In genomic region chr17:28180331-28180730, GRCm38 (mm10) we compare ENCODE assay signal across 12 mouse cellular contexts. TPM values are rescaled to one million over a fixed set of nuclear protein-coding genes. Genes with fewer than 3 reads are reported as not detected.
A peak's percentile ranks its signal among the peaks of the same experiment; 100 is the strongest.
DNase-seq lines count a peak whose midpoint lies in the region; ATAC-seq lines count a peak whose summit lies in the region.
"Had no signal": no experiment of that assay in that cellular context is flagged by ENCODE, and none has a peak within 500 bp of the region (broad histone marks: within the 10 kb centered on the region; RNA-seq: fewer than 3 reads in every experiment).

No protein-coding gene starts in this region.

- DNase-seq in kidney, postnatal 10 days, result peak; percentile 44
- no peak for DNase-seq in kidney, adult 18-20 months
- peak; percentile 50 for DNase-seq in Muller cell, postnatal 12 days (ENCODE audit: inconsistent ontology term)
- peak; percentile 94 for DNase-seq in heart, adult 11 months
- peak; percentile 74 for DNase-seq in heart, postnatal 4 days
- DNase-seq in adrenal gland, postnatal 10 days, result no peak
- DNase-seq in thymus, postnatal 0 days (ENCODE audit: low spot score), result no peak
- DNase-seq: adrenal gland, postnatal 25 days; cerebellum, postnatal 36 days; liver, embryonic 13.5 days; right cerebral cortex, postnatal 4 days had no signal

- ATAC-seq in megakaryocyte progenitor cell, adult 5-6 weeks (replicated peaks; ENCODE audit: poor library complexity), result no peak

RNA-seq across cellular contexts. Expression of gene Zfp523, which starts 3.4 kb away (rescaled TPM):
- 10 to 100 TPM; 29.2 to 32.8 TPM for total RNA-seq in heart, postnatal 4 days (2021)
- 10 to 100 TPM; 31.3 to 39.3 TPM for total RNA-seq in adrenal gland, postnatal 10 days (2021)
- total RNA-seq in megakaryocyte progenitor cell, adult 5-6 weeks (2015), result 11.8 and 13.1 TPM in 2 replicates
- total RNA-seq in megakaryocyte progenitor cell, adult 5-6 weeks (2017), result 13.5 and 18.5 TPM in 2 replicates
- 15.0 and 17.8 TPM in 2 replicates for polyA plus RNA-seq in thymus, postnatal 0 days (2015; fragmentation: Nextera tagmentation; extraction: Ambion mirVana)

RNA-seq across cellular contexts. Expression of gene Def6, which starts 27.2 kb away (rescaled TPM):
- total RNA-seq in heart, postnatal 4 days (2021), result 1 to 10 TPM; 2.8 to 3.3 TPM
- 1 to 10 TPM; 4.7 to 6.7 TPM for total RNA-seq in adrenal gland, postnatal 10 days (2021)
- total RNA-seq in megakaryocyte progenitor cell, adult 5-6 weeks (2015), result 38.0 and 50.6 TPM in 2 replicates
- 142 and 149 TPM in 2 replicates for total RNA-seq in megakaryocyte progenitor cell, adult 5-6 weeks (2017)
- 201 and 234 TPM in 2 replicates for polyA plus RNA-seq in thymus, postnatal 0 days (2015; fragmentation: Nextera tagmentation; extraction: Ambion mirVana)

RNA-seq across cellular contexts. Expression of gene Scube3, which starts 38.4 kb away (rescaled TPM):
- 1 to 10 TPM; 1.1 to 1.4 TPM for total RNA-seq in heart, postnatal 4 days (2021)
- total RNA-seq in adrenal gland, postnatal 10 days (2021), result 10 to 100 TPM; 14.4 to 15.2 TPM
- total RNA-seq in megakaryocyte progenitor cell, adult 5-6 weeks (2015), result 0.02 and 0.07 TPM in 2 replicates
- total RNA-seq in megakaryocyte progenitor cell, adult 5-6 weeks (2017), result 0.08 and 0.14 TPM in 2 replicates
- 0.08 and 0.12 TPM in 2 replicates for polyA plus RNA-seq in thymus, postnatal 0 days (2015; fragmentation: Nextera tagmentation; extraction: Ambion mirVana)

RNA-seq across cellular contexts. Expression of gene Ppard, which starts 52.2 kb away (rescaled TPM):
- 10 to 100 TPM; 21.9 to 22.3 TPM for total RNA-seq in heart, postnatal 4 days (2021)
- 10 to 100 TPM; 29.8 to 30.2 TPM for total RNA-seq in adrenal gland, postnatal 10 days (2021)
- total RNA-seq in megakaryocyte progenitor cell, adult 5-6 weeks (2015), result 7.4 and 7.7 TPM in 2 replicates
- total RNA-seq in megakaryocyte progenitor cell, adult 5-6 weeks (2017), result 1.9 and 2.7 TPM in 2 replicates
- 2.3 and 3.0 TPM in 2 replicates for polyA plus RNA-seq in thymus, postnatal 0 days (2015; fragmentation: Nextera tagmentation; extraction: Ambion mirVana)

Comparison
In these comparisons a context has a peak if more than half of its experiments do, and no peak if none do; other contexts are left out.
1. DNase-seq: peak in kidney, postnatal 10 days (single experiment), Muller cell, postnatal 12 days (single experiment), heart, adult 11 months (single experiment) and heart, postnatal 4 days (single experiment); none in kidney, adult 18-20 months (single experiment), adrenal gland, postnatal 10 days (single experiment) and thymus, postnatal 0 days (single experiment).
2. RNA of gene Def6, which starts 27.2 kb away (total RNA-seq): 38.0 to 149 TPM in megakaryocyte progenitor cell, adult 5-6 weeks; 4.7 to 6.7 TPM in adrenal gland, postnatal 10 days and 2.8 to 3.3 TPM in heart, postnatal 4 days; every median in the first group is over 4 times any median in the second.
3. RNA of gene Scube3, which starts 38.4 kb away (total RNA-seq): 14.4 to 15.2 TPM in adrenal gland, postnatal 10 days; 1.1 to 1.4 TPM in heart, postnatal 4 days and 0.02 to 0.14 TPM in megakaryocyte progenitor cell, adult 5-6 weeks; every median in the first group is over 4 times any median in the second.